Mouse (Mus musculus): ENCODE measurements around the gene Ptch2. TPM values are rescaled to one million over a fixed set of nuclear protein-coding genes. Genes with fewer than 3 reads are reported as not detected.

Gene Ptch2
- polyA plus RNA-seq, 1 experiment from 2014 or later: 7.1 TPM

DNA sequence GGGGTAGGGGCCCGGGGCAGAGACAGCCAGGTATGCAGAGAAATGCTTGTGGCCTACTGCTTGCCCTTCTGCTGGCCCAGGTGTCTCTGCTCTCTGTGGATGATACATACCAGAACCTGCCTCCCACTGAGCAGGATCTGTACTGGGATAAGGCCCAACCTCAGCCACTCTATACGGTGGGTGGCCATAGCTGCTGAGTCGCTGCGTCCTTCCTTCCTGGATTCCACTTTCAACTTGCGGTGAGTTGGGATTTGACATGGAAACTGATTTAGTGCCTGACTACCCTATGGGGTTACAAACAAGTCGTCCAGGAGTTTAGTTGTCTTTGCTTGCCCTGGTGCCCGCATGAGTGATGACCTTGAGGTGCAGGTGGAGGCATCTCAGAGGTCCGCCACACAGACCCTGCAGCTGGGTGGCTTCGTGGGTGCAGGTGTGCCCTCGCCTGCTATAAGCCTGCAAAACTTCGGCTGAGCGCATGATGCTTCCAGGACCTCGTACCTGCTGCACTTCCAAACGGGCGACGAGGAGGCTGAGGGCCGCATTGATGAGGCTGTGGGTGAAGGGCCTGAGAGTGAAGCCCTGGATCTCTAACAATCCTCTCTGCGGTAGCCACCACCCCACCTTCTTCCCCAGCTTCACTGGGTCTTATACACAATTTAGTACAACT lies 52.3 kb downstream of the Ptch2 start:
- H3K9me3 ChIP-seq: no peaks in the 10 kb centered on the region
- H3K27me3 ChIP-seq: peaks cover under 1% of the 10 kb centered on the region; the same call in 1 of the 2 replicates
- H3K4me2 ChIP-seq (replicated peaks): no peak overlapping the region
- H3K36me3 ChIP-seq: peaks cover 47% of the 10 kb centered on the region
- H3K27ac ChIP-seq: no peak overlapping the region
- peaks cover 7% of the 10 kb centered on the region; the same call in 1 of the 2 replicates for H3K4me1 ChIP-seq (replicated peaks)
- no peak for ATAC-seq
- no peak overlapping the region for H3K9ac ChIP-seq (replicated peaks)
- 86% methylated on average over 18 of the region's 18 CpGs for WGBS
- no peak overlapping the region for H3K4me3 ChIP-seq (replicated peaks)

GRCm38 (mm10) chr4:117148815-117149214 lies 52.9 kb downstream of the Ptch2 start:
- no peaks in the 10 kb centered on the region for H3K27me3 ChIP-seq

GRCm38 (mm10) chr4:117149291-117150211 lies 53.7 kb downstream of the Ptch2 start:
- ATAC-seq: no peak
- peaks cover 61% of the 10 kb centered on the region for H3K36me3 ChIP-seq
- H3K9me3 ChIP-seq: no peaks in the 10 kb centered on the region
- H3K4me2 ChIP-seq (replicated peaks): no peak overlapping the region
- H3K9ac ChIP-seq (replicated peaks): no peak overlapping the region
- no peak overlapping the region for H3K4me3 ChIP-seq (replicated peaks)
- peaks cover 20% of the 10 kb centered on the region for H3K4me1 ChIP-seq (replicated peaks)
- H3K27me3 ChIP-seq: no peaks in the 10 kb centered on the region
- no peak overlapping the region for H3K27ac ChIP-seq
- 70% methylated on average over 6 of the region's 6 CpGs for WGBS

More at GRCm38 (mm10) chr4:117148815-117149214, 52.9 kb downstream of the Ptch2 start:
- peaks cover 13% of the 10 kb centered on the region for H3K4me1 ChIP-seq (replicated peaks)
- H3K36me3 ChIP-seq: peaks cover 53% of the 10 kb centered on the region
- WGBS: 70% methylated on average over 24 of the region's 24 CpGs
- ATAC-seq: 0 out of 2 replicates have a peak, but pooled peaks have one; percentile 31
- H3K4me3 ChIP-seq (replicated peaks): no peak overlapping the region
- no peaks in the 10 kb centered on the region for H3K9me3 ChIP-seq
- no peak overlapping the region for H3K27ac ChIP-seq
- no peak overlapping the region for H3K9ac ChIP-seq (replicated peaks)
- H3K4me2 ChIP-seq (replicated peaks): no peak overlapping the region

DNA sequence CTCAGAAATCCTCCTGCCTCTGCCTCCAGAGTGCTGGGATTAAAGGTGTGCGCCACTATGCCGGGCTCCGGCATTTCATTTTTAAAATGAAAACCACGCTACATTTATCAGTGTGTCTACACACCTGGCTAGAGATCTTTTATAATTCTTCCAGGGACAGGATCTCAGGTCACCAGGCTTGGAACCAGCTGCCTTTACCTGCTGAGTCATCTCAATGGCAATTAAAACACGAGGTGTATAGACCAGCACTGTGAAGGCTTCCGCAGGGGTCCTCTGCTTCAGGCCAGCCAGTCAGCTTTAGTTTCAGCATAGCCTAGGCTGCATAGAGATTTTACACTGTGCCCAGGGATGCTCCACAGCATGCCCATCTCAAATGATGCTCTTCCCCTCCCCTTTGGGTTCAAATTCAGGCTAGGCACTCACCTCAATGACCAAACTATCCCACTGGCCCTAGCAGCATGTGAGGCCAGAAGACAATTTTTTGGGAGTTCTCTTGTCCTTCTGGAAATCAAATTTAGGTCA lies 54.4 kb downstream of the Ptch2 start:
- H3K36me3 ChIP-seq: peaks cover 63% of the 10 kb centered on the region
- H3K4me1 ChIP-seq (replicated peaks): peaks cover 27% of the 10 kb centered on the region
- no peak for ATAC-seq
- H3K9ac ChIP-seq (replicated peaks): no peak overlapping the region
- no peaks in the 10 kb centered on the region for H3K9me3 ChIP-seq
- H3K4me2 ChIP-seq (replicated peaks): no peak overlapping the region
- H3K4me3 ChIP-seq (replicated peaks): no peak overlapping the region
- no peak overlapping the region for H3K27ac ChIP-seq
- WGBS: 88% methylated on average over 6 of the region's 6 CpGs
- H3K27me3 ChIP-seq: no peaks in the 10 kb centered on the region

DNA sequence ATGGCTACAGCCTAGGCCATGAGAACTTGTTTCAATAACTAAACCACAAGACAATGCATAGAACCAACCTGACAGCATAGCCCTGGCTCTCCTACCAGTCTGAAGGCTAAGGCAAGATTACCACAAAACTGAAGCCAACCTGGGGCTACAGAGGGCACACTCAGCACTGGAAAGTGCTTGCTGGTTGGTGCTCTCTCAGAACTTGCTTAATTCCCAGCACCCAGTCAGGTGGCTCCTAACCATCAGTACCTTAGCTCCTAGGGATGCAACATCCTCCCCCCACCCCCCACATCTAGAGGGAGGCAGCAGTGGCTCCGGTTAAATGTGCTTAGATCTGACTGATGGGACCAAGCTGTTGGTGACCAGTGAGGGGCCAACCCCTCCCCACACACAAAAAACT lies 55.5 kb downstream of the Ptch2 start:
- WGBS: 90% methylated on average over 1 of the region's 1 CpGs
- Histone ChIP-seq H3K27ac (no peak overlapping the region), H3K36me3 (peaks cover 63% of the 10 kb centered on the region), H3K4me3 (replicated peaks) (no peak overlapping the region), H3K4me1 (replicated peaks) (peaks cover 27% of the 10 kb centered on the region), H3K27me3 (no peaks in the 10 kb centered on the region), H3K9me3 (no peaks in the 10 kb centered on the region), H3K4me2 (replicated peaks) (no peak overlapping the region), H3K9ac (replicated peaks) (no peak overlapping the region)
- ATAC-seq: no peak

- WGBS: 91% methylated on average over 5 of the region's 5 CpGs
- no peaks in the 10 kb centered on the region for H3K27me3 ChIP-seq
- peaks cover 27% of the 10 kb centered on the region for H3K4me1 ChIP-seq (replicated peaks)
- no peak overlapping the region for H3K27ac ChIP-seq
- no peak overlapping the region for H3K4me2 ChIP-seq (replicated peaks)
- no peaks in the 10 kb centered on the region for H3K9me3 ChIP-seq
- no peak overlapping the region for H3K9ac ChIP-seq (replicated peaks)
- no peak overlapping the region for H3K4me3 ChIP-seq (replicated peaks)
- ATAC-seq: no peak
- peaks cover 63% of the 10 kb centered on the region for H3K36me3 ChIP-seq
Measured at GRCm38 (mm10) chr4:117152714-117153113, 56.8 kb downstream of the Ptch2 start.

DNA sequence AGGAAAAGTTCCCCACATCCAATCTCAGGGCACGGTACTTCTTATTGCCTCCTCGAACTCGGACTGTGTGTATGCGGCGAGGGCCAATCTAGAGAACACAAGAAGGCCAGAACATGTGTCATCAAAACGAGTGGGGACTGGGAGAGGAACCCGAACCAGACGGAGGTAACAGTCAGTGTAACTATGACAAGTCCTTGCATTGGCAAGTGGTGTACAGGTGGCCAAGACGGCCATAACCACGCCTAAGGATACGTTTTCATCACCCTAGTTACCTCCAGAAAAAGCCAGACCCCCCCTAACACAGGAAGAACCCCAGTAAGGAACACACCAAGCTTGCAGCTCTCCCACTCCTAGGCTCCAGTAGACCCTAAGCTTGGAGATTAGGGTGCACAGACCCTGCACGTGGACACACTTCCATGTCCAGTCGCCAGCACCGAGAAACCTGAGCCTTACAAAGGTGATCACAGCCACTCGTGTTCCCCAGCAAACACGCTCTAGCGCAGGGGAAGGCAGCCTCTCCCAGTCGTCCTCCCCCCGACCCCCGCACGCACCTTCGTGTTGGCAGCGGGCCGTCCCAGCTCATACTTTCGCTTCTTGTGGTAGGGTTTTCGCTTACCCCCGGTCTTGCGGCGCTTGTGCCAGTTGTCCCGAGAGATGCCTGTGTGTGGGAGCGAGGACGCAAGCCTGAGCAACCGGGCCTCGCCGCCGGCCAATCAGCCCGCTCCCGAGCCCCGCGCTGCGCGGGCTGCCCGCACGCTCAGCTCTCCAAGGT lies 59.3 kb downstream of the Ptch2 start:
- ATAC-seq: peak; percentile 21
- peak overlapping the region; percentile 92 for H3K27ac ChIP-seq
- H3K9me3 ChIP-seq: no peaks in the 10 kb centered on the region
- H3K9ac ChIP-seq (replicated peaks): peak overlapping the region; percentile 98
- H3K36me3 ChIP-seq: peaks cover 50% of the 10 kb centered on the region
- peaks cover 27% of the 10 kb centered on the region for H3K4me1 ChIP-seq (replicated peaks)
- H3K4me2 ChIP-seq (replicated peaks): peak overlapping the region; percentile 98
- WGBS: 3% methylated on average over 44 of the region's 44 CpGs
- H3K27me3 ChIP-seq: no peaks in the 10 kb centered on the region
- H3K4me3 ChIP-seq (replicated peaks): peak overlapping the region; percentile 95

GRCm38 (mm10) chr4:117155792-117156355 lies 60.0 kb downstream of the Ptch2 start, which contains the start of gene Rps8:
Gene Rps8, minus strand, starts transcription at chr4:117156243.
- under 1% methylated on average over 52 of the region's 52 CpGs for WGBS
- Histone ChIP-seq H3K4me1 (replicated peaks) (peaks cover 27% of the 10 kb centered on the region), H3K9me3 (no peaks in the 10 kb centered on the region), H3K4me2 (replicated peaks) (peak within 1 kb of the TSS; percentile 98), H3K4me3 (replicated peaks) (peak within 1 kb of the TSS; percentile 95), H3K9ac (replicated peaks) (peak within 1 kb of the TSS; percentile 98), H3K27me3 (no peaks in the 10 kb centered on the region), H3K36me3 (peaks cover 45% of the 10 kb centered on the region), H3K27ac (peak within 1 kb of the TSS; percentile 92)
- ATAC-seq: peak; percentile 94

DNA sequence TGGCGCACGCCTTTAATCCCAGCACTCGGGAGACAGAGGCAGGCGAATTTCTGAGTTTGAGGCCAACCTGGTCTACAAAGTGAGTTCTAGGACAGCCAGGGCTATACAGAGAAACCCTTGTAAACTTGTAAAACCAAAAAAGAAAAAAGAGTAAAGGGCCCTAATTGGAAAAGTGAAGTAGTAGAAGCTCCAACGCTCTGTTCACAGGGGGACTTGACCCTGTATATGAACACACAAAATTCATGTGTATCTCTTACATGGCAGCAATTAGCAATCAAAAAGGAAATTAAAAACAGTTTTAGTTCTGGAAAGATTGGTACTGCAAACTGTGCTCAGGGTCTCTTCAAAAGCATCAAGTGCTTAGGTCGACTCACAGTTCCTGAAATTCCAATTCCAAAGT lies 60.5 kb downstream of the Ptch2 start:
- Histone ChIP-seq H3K4me3 (replicated peaks) (peak overlapping the region; percentile 95), H3K36me3 (peaks cover 44% of the 10 kb centered on the region), H3K27ac (peak overlapping the region; percentile 92), H3K9me3 (no peaks in the 10 kb centered on the region), H3K4me1 (replicated peaks) (peaks cover 27% of the 10 kb centered on the region), H3K9ac (replicated peaks) (no peak overlapping the region), H3K4me2 (replicated peaks) (peak overlapping the region; percentile 98), H3K27me3 (no peaks in the 10 kb centered on the region)
- peak; percentile 1; the same call in 1 of the 2 replicates for ATAC-seq
- WGBS: 28% methylated on average over 6 of the region's 6 CpGs

GRCm38 (mm10) chr4:117159666-117160065 lies 63.8 kb downstream of the Ptch2 start:
- peaks cover 6% of the 10 kb centered on the region for H3K4me1 ChIP-seq (replicated peaks)
- H3K27ac ChIP-seq: no peak overlapping the region
- no peak overlapping the region for H3K4me2 ChIP-seq (replicated peaks)
- H3K9ac ChIP-seq (replicated peaks): no peak overlapping the region
- peaks cover 34% of the 10 kb centered on the region for H3K36me3 ChIP-seq
- no peaks in the 10 kb centered on the region for H3K9me3 ChIP-seq
- no peak for ATAC-seq
- no peaks in the 10 kb centered on the region for H3K27me3 ChIP-seq
- WGBS: 86% methylated on average over 10 of the region's 10 CpGs
- no peak overlapping the region for H3K4me3 ChIP-seq (replicated peaks)

DNA sequence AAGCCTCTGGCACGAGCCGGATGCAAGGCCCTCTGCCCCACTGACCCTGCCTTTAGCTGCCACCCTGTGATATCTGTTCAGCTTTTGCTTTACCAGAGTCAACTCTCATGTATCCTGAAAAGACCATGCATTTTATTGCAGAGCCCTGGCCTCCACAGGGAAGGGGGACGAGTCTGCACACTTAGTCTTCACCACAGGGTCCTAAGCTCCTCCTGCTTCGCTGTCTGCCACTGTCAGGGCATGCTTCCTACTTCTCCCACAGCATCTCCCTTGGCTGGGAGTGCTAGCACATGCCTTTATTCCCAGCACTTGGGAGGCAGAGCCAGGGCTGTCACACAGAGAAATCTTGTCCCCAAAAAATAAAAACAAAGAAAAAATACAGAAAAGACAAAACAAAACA lies 65.3 kb downstream of the Ptch2 start:
- no peak for ATAC-seq
- 72% methylated on average over 4 of the region's 4 CpGs for WGBS
- Histone ChIP-seq H3K4me1 (replicated peaks) (no peaks in the 10 kb centered on the region), H3K9me3 (no peaks in the 10 kb centered on the region), H3K4me2 (replicated peaks) (no peak overlapping the region), H3K9ac (replicated peaks) (no peak overlapping the region), H3K36me3 (peaks cover 49% of the 10 kb centered on the region), H3K27me3 (no peaks in the 10 kb centered on the region), H3K27ac (no peak overlapping the region), H3K4me3 (replicated peaks) (no peak overlapping the region)
